Mouse (Mus musculus) megakaryocyte, embryonic 14.5 days (primary cell): ENCODE data around the gene Adk.

Experiments
- FLI1 ChIP-seq: IDR thresholded peaks from 2 replicates; pipeline ENCODE4 v1.6.1; 2012; ENCODE audit warnings: low read length, inconsistent platforms, mixed read lengths
- GATA1 ChIP-seq: IDR thresholded peaks from 3 replicates; pipeline ENCODE4 v1.6.1; 2012; ENCODE audit warnings: mixed read lengths, low read length, inconsistent platforms, borderline replicate concordance

GRCm38 (mm10) chr14:21034791-21035190 lies 17.6 kb upstream of the Adk start:
- TF ChIP-seq GATA1: no peak
- TF ChIP-seq FLI1: no peak
